Mouse (Mus musculus) MEL (cell line): Measurements from ENCODE around the gene Exd2. TPM values are rescaled to one million over a fixed set of nuclear protein-coding genes. Genes with fewer than 3 reads are reported as not detected.

Experiments used
- DNase-seq: peaks from one replicate; pipeline ENCODE4 v3.0.0; 2011; ENCODE audit warnings: low read depth, low spot score
- H3K27ac ChIP-seq: 2 replicates; pipeline ENCODE4 v1.5.1; 2012; ENCODE audit warnings: low read depth, mild to moderate bottlenecking, control low read depth, low read length, moderate library complexity; ENCODE audit not compliant: control insufficient read depth
- H3K27me3 ChIP-seq, 2 experiments: fragments of 150-350 bp in 1 of 2; sonication (generic) in 1 of 2; 2 replicates each; pipeline ENCODE4 v1.6.1; 2012; ENCODE audit warnings: low read length in 2 of 2, mild to moderate bottlenecking in 2 of 2, improper control_type of control experiment in 1 of 2, moderate library complexity in 1 of 2; ENCODE audit not compliant: insufficient read depth in 2 of 2, control insufficient read depth in 1 of 2
- H3K36me3 ChIP-seq, 2 experiments: 2 replicates each; pipeline ENCODE4 v1.6.1; 2012 to 2014; ENCODE audit warnings: low read length in 2 of 2, improper control_type of control experiment in 1 of 2, inconsistent platforms in 1 of 2, mild to moderate bottlenecking in 1 of 2; ENCODE audit not compliant: insufficient read depth in 2 of 2, control insufficient read depth in 1 of 2
- H3K4me1 ChIP-seq, 2 experiments: fragments of 150-350 bp in 1 of 2; sonication (generic) in 1 of 2; 2 replicates each; pipeline ENCODE4 v1.6.1; 2012; ENCODE audit warnings: low read length in 2 of 2, improper control_type of control experiment in 1 of 2, mild to moderate bottlenecking in 1 of 2; ENCODE audit not compliant: insufficient read depth in 2 of 2, control insufficient read depth in 1 of 2
- H3K4me3 ChIP-seq, 2 experiments: fragments of 150-350 bp in 1 of 2; sonication (generic) in 1 of 2; 2 replicates each; pipeline ENCODE4 v1.5.1; 2012; ENCODE audit warnings: low read depth in 2 of 2, low read length in 2 of 2, mild to moderate bottlenecking in 2 of 2, moderate library complexity in 2 of 2, control low read depth in 1 of 2, improper control_type of control experiment in 1 of 2; ENCODE audit not compliant: control insufficient read depth in 1 of 2, insufficient read depth in 1 of 2
- H3K79me2 ChIP-seq: 2 replicates; pipeline ENCODE4 v1.6.1; 2012; ENCODE audit warnings: mild to moderate bottlenecking, low read length, moderate library complexity; ENCODE audit not compliant: control insufficient read depth, poor library complexity, insufficient read depth
- H3K9ac ChIP-seq: 2 replicates; pipeline ENCODE4 v1.6.1; 2012; ENCODE audit warnings: low read depth, mild to moderate bottlenecking, control low read depth, low read length, moderate library complexity; ENCODE audit not compliant: control insufficient read depth, poor library complexity, severe bottlenecking
- H3K9me3 ChIP-seq: fragments of 150-350 bp; sonication (generic); replicated peaks from 2 replicates; pipeline ENCODE4 v1.6.1; 2012; ENCODE audit warnings: mild to moderate bottlenecking, low read length, improper control_type of control experiment, moderate library complexity; ENCODE audit not compliant: insufficient read depth
- BHLHE40 ChIP-seq: IDR thresholded peaks from 2 replicates; pipeline ENCODE4 v1.6.1; 2012; ENCODE audit warnings: low read depth, mild to moderate bottlenecking, inconsistent platforms, low read length, improper control_type of control experiment, borderline replicate concordance
- CHD2 ChIP-seq: IDR thresholded peaks from 2 replicates; pipeline ENCODE4 v1.6.1; 2011; ENCODE audit warnings: low read length, improper control_type of control experiment
- CTCF ChIP-seq, 3 experiments: IDR thresholded peaks in 2 of 3; conservative IDR thresholded peaks in 1 of 3; 2 replicates each; pipeline ENCODE4 v1.5.1; 2011 to 2012; ENCODE audit warnings: low read length in 3 of 3, low read depth in 2 of 3, mild to moderate bottlenecking in 2 of 3, improper control_type of control experiment in 1 of 3, inconsistent platforms in 1 of 3, mixed read lengths in 1 of 3, moderate library complexity in 1 of 3; ENCODE audit not compliant: control insufficient read depth in 1 of 3, insufficient read depth in 1 of 3, poor library complexity in 1 of 3, severe bottlenecking in 1 of 3
- E2F4 ChIP-seq: IDR thresholded peaks from 2 replicates; pipeline ENCODE4 v1.6.1; 2011; ENCODE audit warnings: low read depth, low read length, improper control_type of control experiment, borderline replicate concordance
- EP300 ChIP-seq, 2 experiments: IDR thresholded peaks; 2 replicates each; pipeline ENCODE4 v1.6.1; 2011; ENCODE audit warnings: improper control_type of control experiment in 2 of 2, low read length in 2 of 2, low read depth in 1 of 2, mild to moderate bottlenecking in 1 of 2
- ETS1 ChIP-seq: IDR thresholded peaks from 2 replicates; pipeline ENCODE4 v1.6.1; 2012; ENCODE audit warnings: low read depth, mild to moderate bottlenecking, inconsistent platforms, low read length, improper control_type of control experiment, moderate library complexity
- GABPA ChIP-seq: IDR thresholded peaks from 2 replicates; pipeline ENCODE4 v1.6.1; 2012; ENCODE audit warnings: low read depth, mild to moderate bottlenecking, inconsistent platforms, low read length, improper control_type of control experiment, moderate library complexity
- GATA1 ChIP-seq: IDR thresholded peaks from 2 replicates; pipeline ENCODE4 v1.6.1; 2011; ENCODE audit warnings: low read depth, low read length, improper control_type of control experiment
- KAT2A ChIP-seq: conservative IDR thresholded peaks from 2 replicates; pipeline ENCODE4 v1.6.1; 2012; ENCODE audit warnings: low read depth, low read length, improper control_type of control experiment, inconsistent platforms
- MEF2A ChIP-seq: IDR thresholded peaks from 2 replicates; pipeline ENCODE4 v1.6.1; 2014; ENCODE audit warnings: low read depth, mild to moderate bottlenecking, inconsistent platforms, low read length, improper control_type of control experiment; ENCODE audit not compliant: poor library complexity, insufficient replicate concordance, severe bottlenecking; ENCODE audit errors: extremely low read depth
- MXI1 ChIP-seq: IDR thresholded peaks from 2 replicates; pipeline ENCODE4 v1.6.1; 2011; ENCODE audit warnings: mild to moderate bottlenecking, low read depth, low read length, improper control_type of control experiment
- MYB ChIP-seq: IDR thresholded peaks from 2 replicates; pipeline ENCODE4 v1.6.1; 2011; ENCODE audit warnings: mild to moderate bottlenecking, low read depth, low read length, improper control_type of control experiment
- MYC ChIP-seq: IDR thresholded peaks from 2 replicates; pipeline ENCODE4 v1.6.1; 2011; ENCODE audit warnings: low read depth, mild to moderate bottlenecking, low read length, improper control_type of control experiment, moderate library complexity
- NELFE ChIP-seq: IDR thresholded peaks from 2 replicates; pipeline ENCODE4 v1.6.1; 2011; ENCODE audit warnings: low read depth, low read length, improper control_type of control experiment
- NRF1 ChIP-seq: IDR thresholded peaks from 2 replicates; pipeline ENCODE4 v1.6.1; 2014; ENCODE audit warnings: low read depth, mild to moderate bottlenecking, inconsistent platforms, low read length, improper control_type of control experiment, moderate library complexity; ENCODE audit not compliant: poor library complexity, insufficient read depth, severe bottlenecking
- POLR2AphosphoS2 ChIP-seq: IDR thresholded peaks from 2 replicates; pipeline ENCODE4 v1.6.1; 2011; ENCODE audit warnings: low read length, improper control_type of control experiment
- POLR2AphosphoS5 ChIP-seq: IDR thresholded peaks from 2 replicates; pipeline ENCODE4 v1.6.1; 2012; ENCODE audit warnings: low read depth, borderline replicate concordance, mild to moderate bottlenecking, inconsistent platforms, low read length, moderate library complexity, mixed read lengths
- RAD21 ChIP-seq: IDR thresholded peaks from 2 replicates; pipeline ENCODE4 v1.6.1; 2011; ENCODE audit warnings: mild to moderate bottlenecking, low read depth, low read length, improper control_type of control experiment
- TCF12 ChIP-seq: IDR thresholded peaks from 2 replicates; pipeline ENCODE4 v1.6.1; 2014; ENCODE audit warnings: low read depth, mild to moderate bottlenecking, inconsistent platforms, low read length, improper control_type of control experiment, moderate library complexity
- UBTF ChIP-seq: IDR thresholded peaks from 2 replicates; pipeline ENCODE4 v1.6.1; 2012; ENCODE audit warnings: low read depth, mild to moderate bottlenecking, inconsistent platforms, low read length, improper control_type of control experiment, moderate library complexity, borderline replicate concordance; ENCODE audit not compliant: insufficient read depth
- USF1 ChIP-seq: IDR thresholded peaks from 2 replicates; pipeline ENCODE4 v1.6.1; 2014; ENCODE audit warnings: low read depth, mild to moderate bottlenecking, inconsistent platforms, low read length, improper control_type of control experiment, moderate library complexity
- USF2 ChIP-seq, 2 experiments: IDR thresholded peaks; 2 replicates each; pipeline ENCODE4 v1.6.1; 2011 to 2012; ENCODE audit warnings: improper control_type of control experiment in 2 of 2, low read length in 2 of 2, borderline replicate concordance in 1 of 2, inconsistent platforms in 1 of 2, low read depth in 1 of 2, mild to moderate bottlenecking in 1 of 2; ENCODE audit not compliant: insufficient read depth in 1 of 2
- ZC3H11A ChIP-seq: IDR thresholded peaks from 2 replicates; pipeline ENCODE4 v1.6.1; 2012; ENCODE audit warnings: low read depth, mild to moderate bottlenecking, inconsistent platforms, low read length, improper control_type of control experiment
- ZKSCAN1 ChIP-seq: IDR thresholded peaks from 2 replicates; pipeline ENCODE4 v1.6.1; 2012; ENCODE audit warnings: low read depth, mild to moderate bottlenecking, inconsistent platforms, low read length, improper control_type of control experiment, moderate library complexity
- polyA plus RNA-seq, 2 experiments: library from polyadenylated mRNA; stranded (reverse) in 1 of 2; unstranded in 1 of 2; fragments of >175 nt in 1 of 2; fragments of >200 nt in 1 of 2; gene quantifications; 2 replicates each; pipeline versions ENCODE4 v1.2.1 to v1.2.4; 2012; ENCODE audit warnings: low replicate concordance in 2 of 2, low read depth in 1 of 2; ENCODE audit not compliant: insufficient read length in 2 of 2, insufficient read depth in 1 of 2, missing spikeins in 1 of 2
- total RNA-seq: library from RNA; depleted of rRNA; stranded (reverse); fragments of 300-350 nt; gene quantifications from 2 replicates; pipeline ENCODE4 v1.2.3, GENCODE M21; 2012

Gene Exd2
- total and polyA plus RNA-seq, 3 experiments, result 9.6 to 12.8 TPM; not detected in 1

DNA sequence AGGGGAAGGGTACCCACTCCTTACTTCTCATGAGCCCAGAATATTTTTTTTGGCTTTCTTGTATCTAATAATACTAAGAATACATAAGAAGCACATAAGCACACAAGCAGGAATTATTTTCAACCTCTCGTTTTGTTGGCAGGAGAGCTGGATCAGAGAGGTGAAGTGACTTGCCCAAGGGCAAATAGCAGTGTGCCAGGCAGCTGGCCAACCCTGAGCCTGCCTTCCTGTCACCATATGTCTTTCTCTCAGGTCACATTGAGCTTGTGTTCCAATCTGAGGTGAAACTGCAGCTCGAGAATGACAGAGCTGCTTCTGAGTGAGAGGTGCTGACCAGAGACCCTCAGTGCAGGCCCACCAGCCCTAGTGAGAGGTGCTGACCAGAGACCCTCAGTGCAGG is 71.0 kb downstream of the Exd2 start:
- H3K36me3 ChIP-seq, result no peaks in the 10 kb centered on the region
- H3K27me3 ChIP-seq, result peaks cover 0 to 2% of the 10 kb centered on the region in 2 experiments
- no peak overlapping the region for H3K27ac ChIP-seq
- DNase-seq, result no peak
- no peak overlapping the region for H3K4me3 ChIP-seq
- H3K4me1 ChIP-seq, result no peaks in the 10 kb centered on the region
- H3K9ac ChIP-seq, result no peak overlapping the region
- no peak for TF ChIP-seq CTCF (IDR thresholded peaks at IDR 0.05 in 2 of 3, conservative IDR thresholded peaks at IDR 0.05 in 1 of 3; ENCODE audit: control insufficient read depth in 1 of 3, insufficient read depth in 1 of 3, low read depth in 2 of 3, low read length in 3 of 3, poor library complexity in 1 of 3, severe bottlenecking in 1 of 3)
- no peak for TF ChIP-seq UBTF
- no peak for TF ChIP-seq GABPA
- TF ChIP-seq ETS1, result no peak
- no peak for TF ChIP-seq MXI1
- no peak for TF ChIP-seq E2F4
- TF ChIP-seq MEF2A, result no peak
- TF ChIP-seq BHLHE40, result no peak
- TF ChIP-seq CHD2, result no peak
- TF ChIP-seq USF1, result no peak
- no peak for TF ChIP-seq MYC
- TF ChIP-seq TCF12, result no peak
- no peak for TF ChIP-seq POLR2AphosphoS5
- no peak for TF ChIP-seq NRF1
- H3K79me2 ChIP-seq, result no peaks in the 10 kb centered on the region
- no peaks in the 10 kb centered on the region for H3K9me3 ChIP-seq

DNA sequence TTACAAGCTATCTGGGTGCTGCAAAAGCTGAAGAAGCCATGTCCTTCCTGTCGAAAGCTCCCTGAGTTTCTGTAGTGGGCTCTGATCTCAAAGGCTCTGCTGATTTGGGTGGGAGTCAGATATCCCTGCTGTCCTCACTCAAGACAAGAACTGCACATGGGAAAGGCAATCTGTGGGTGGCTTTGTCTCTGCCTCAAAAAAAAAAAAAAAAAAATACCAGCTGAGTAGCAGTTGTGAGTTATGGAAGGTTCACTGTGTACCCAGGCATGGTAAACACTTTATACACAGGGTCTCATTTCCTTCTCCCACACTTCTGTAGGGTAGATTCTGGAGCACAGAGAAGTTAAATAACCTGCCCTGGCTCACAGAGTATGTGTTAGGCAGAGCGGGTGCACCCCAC is 74.4 kb downstream of the Exd2 start:
- H3K9ac ChIP-seq, result no peak overlapping the region
- DNase-seq, result no peak
- H3K27me3 ChIP-seq, result no peaks in the 10 kb centered on the region; a peak in 3 of 4 replicates
- no peak for TF ChIP-seq MXI1
- TF ChIP-seq MYB, result no peak
- no peak for TF ChIP-seq EP300 (IDR thresholded peaks at IDR 0.05; ENCODE audit: low read depth in 1 of 2, low read length in 2 of 2)
- TF ChIP-seq MEF2A, result no peak
- TF ChIP-seq NELFE, result no peak
- no peak for TF ChIP-seq ZKSCAN1
- TF ChIP-seq RAD21, result no peak
- no peak for TF ChIP-seq KAT2A
- TF ChIP-seq CHD2, result no peak
- no peak for TF ChIP-seq ZC3H11A
- TF ChIP-seq GATA1, result no peak
- no peak for TF ChIP-seq ETS1
- no peak for TF ChIP-seq MYC
- TF ChIP-seq BHLHE40, result no peak
- no peak for TF ChIP-seq USF2 (IDR thresholded peaks at IDR 0.05; ENCODE audit: borderline replicate concordance in 1 of 2, insufficient read depth in 1 of 2, low read depth in 1 of 2, low read length in 2 of 2)
- no peak for TF ChIP-seq POLR2AphosphoS2
- no peak for TF ChIP-seq UBTF
- TF ChIP-seq, all 39 proteins: peak for 0
- no peaks in the 10 kb centered on the region for H3K4me1 ChIP-seq
- H3K27ac ChIP-seq, result no peak overlapping the region
- no peaks in the 10 kb centered on the region for H3K79me2 ChIP-seq
- H3K36me3 ChIP-seq, result no peaks in the 10 kb centered on the region
- H3K9me3 ChIP-seq, result no peaks in the 10 kb centered on the region
- no peak overlapping the region for H3K4me3 ChIP-seq
